ENCODE assay signal across 9 mouse cellular contexts in genomic region chr14:76536921-76537320, GRCm38 (mm10). TPM values are rescaled to one million over a fixed set of nuclear protein-coding genes. Genes with fewer than 3 reads are reported as not detected.
DNase-seq lines count a peak whose midpoint lies in the region; ATAC-seq lines count a peak whose summit lies in the region.
"Had no signal": no experiment of that assay in that cellular context is flagged by ENCODE, and none has a peak within 500 bp of the region (broad histone marks: within the 10 kb centered on the region; RNA-seq: fewer than 3 reads in every experiment).

No protein-coding gene starts in this region.

- DNase-seq in heart, postnatal 25 days (ENCODE audit: low spot score), result no peak
- DNase-seq in adipocyte (ENCODE audit: low spot score), result peak; percentile 58
- DNase-seq in kidney, adult 11 months, result peak; percentile 93
- no peak for DNase-seq in liver, embryonic 11.5 days (ENCODE audit: low spot score)
- DNase-seq in urinary bladder, postnatal 36 days (ENCODE audit: low spot score in 2 of 2), result no peak
- no peak for DNase-seq in ovary, adult 18-20 months (ENCODE audit: low spot score)
- DNase-seq in thymus, postnatal 25 days, result no peak

- H3K36me3 ChIP-seq in heart, embryonic 12.5 days, result no peaks in the 10 kb centered on the region
- H3K36me3 ChIP-seq in liver, embryonic 11.5 days (ENCODE audit: control insufficient read depth, insufficient read depth, low read length), result no peaks in the 10 kb centered on the region

- no peak for ATAC-seq in heart, embryonic 12.5 days (ENCODE audit: insufficient number of reproducible peaks, low FRiP score)
- no peak for ATAC-seq in liver, embryonic 11.5 days (replicated peaks; ENCODE audit: low FRiP score)

- 37% methylated on average over 6 of the region's 6 CpGs for WGBS in heart, embryonic 12.5 days
- 34% methylated on average over 6 of the region's 6 CpGs for WGBS in liver, embryonic 11.5 days

- intact Hi-C loops in heart, postnatal 25 days (cut with DNase I), result no loop called here

- H3K4me3 ChIP-seq in heart, embryonic 12.5 days, result no peak overlapping the region
- no peak overlapping the region for H3K4me3 ChIP-seq in liver, embryonic 11.5 days (ENCODE audit: low read depth, low read length)

- H3K9ac ChIP-seq in heart, embryonic 12.5 days, result no peak overlapping the region; the same call in 1 of the 2 replicates
- H3K9ac ChIP-seq in liver, embryonic 11.5 days (ENCODE audit: low read depth, low read length), result no peak overlapping the region

- H3K9me3 ChIP-seq in heart, embryonic 12.5 days (replicated peaks), result no peaks in the 10 kb centered on the region
- no peaks in the 10 kb centered on the region for H3K9me3 ChIP-seq in liver, embryonic 11.5 days (ENCODE audit: control insufficient read depth, low read length)

- peak overlapping the region; percentile 21; the same call in 1 of the 2 replicates for H3K27ac ChIP-seq in heart, embryonic 12.5 days (ENCODE audit: poor library complexity, severe bottlenecking)
- H3K27ac ChIP-seq in liver, embryonic 11.5 days (ENCODE audit: low read depth, low read length), result peak overlapping the region; percentile 23; the same call in 1 of the 2 replicates
- H3K27ac ChIP-seq: stomach, postnatal 0 days had no signal

- H3K4me1 ChIP-seq in heart, embryonic 12.5 days (replicated peaks), result peaks cover 46% of the 10 kb centered on the region
- H3K4me1 ChIP-seq in liver, embryonic 11.5 days (replicated peaks; ENCODE audit: control insufficient read depth, insufficient read depth, low read length), result peaks cover 34% of the 10 kb centered on the region

- H3K27me3 ChIP-seq in heart, embryonic 12.5 days (replicated peaks), result no peaks in the 10 kb centered on the region
- H3K27me3 ChIP-seq in liver, embryonic 11.5 days (replicated peaks; ENCODE audit: control insufficient read depth, insufficient read depth, low read length), result no peaks in the 10 kb centered on the region

- H3K4me2 ChIP-seq in heart, embryonic 12.5 days, result no peak overlapping the region
- H3K4me2 ChIP-seq in liver, embryonic 11.5 days, result no peak overlapping the region

RNA-seq across cellular contexts. Expression of gene Serp2, which starts 19.8 kb away (rescaled TPM):
- polyA plus RNA-seq in heart, embryonic 12.5 days (2016; fragmentation: Nextera tagmentation; extraction: Ambion mirVana), result 18.5 and 18.8 TPM in 2 replicates
- total RNA-seq in heart, postnatal 25 days (2021), result 1 to 10 TPM in 1 of 2 experiments, under 1 TPM in 1; 0.47 to 1.0 TPM
- 4.3 and 5.3 TPM in 2 replicates for polyA plus RNA-seq in liver, embryonic 11.5 days (2014; fragmentation: Nextera tagmentation; extraction: Ambion mirVana)

Comparison
In these comparisons a context has a peak if more than half of its experiments do, and no peak if none do; other contexts are left out.
1. DNase-seq: peak in adipocyte (single experiment) and kidney, adult 11 months (single experiment); none in heart, postnatal 25 days (single experiment), liver, embryonic 11.5 days (single experiment), urinary bladder, postnatal 36 days (0 of 2), ovary, adult 18-20 months (single experiment) and thymus, postnatal 25 days (single experiment).